Mouse (Mus musculus) layer of hippocampus, postnatal 10 days (tissue): ENCODE results near the gene Cul9. TPM values are rescaled to one million over a fixed set of nuclear protein-coding genes. Genes with fewer than 3 reads are reported as not detected.
A peak's percentile ranks its signal among the peaks of the same experiment; 100 is the strongest.

Source experiments
- DNase-seq, 2 experiments: peaks; one replicate each; pipeline ENCODE4 v3.0.0; 2021; ENCODE audit warnings: low spot score in 2 of 2
- total RNA-seq, 2 experiments: library from RNA; stranded (reverse); gene quantifications; 2 replicates each; pipeline ENCODE4 v1.2.3; 2021

Gene Cul9
- total RNA-seq, 2 experiments from 2014 or later = 42.1 to 52.6 TPM

- DNase-seq = no peak
Observed at GRCm38 (mm10) chr17:46553926-46554325, 7.7 kb upstream of the Cul9 start.

- no peak for DNase-seq
Observed at GRCm38 (mm10) chr17:46553469-46553868, 7.3 kb upstream of the Cul9 start.

- peak; percentile 85 to 89 for DNase-seq
Observed at GRCm38 (mm10) chr17:46552841-46553423, 6.7 kb upstream of the Cul9 start.

GRCm38 (mm10) chr17:46552151-46552550 is 6.0 kb upstream of the Cul9 start:
- DNase-seq = no peak

- no peak for DNase-seq
Observed at GRCm38 (mm10) chr17:46551369-46551768, 5.2 kb upstream of the Cul9 start.

GRCm38 (mm10) chr17:46550904-46551303 is 4.7 kb upstream of the Cul9 start:
- no peak for DNase-seq

GRCm38 (mm10) chr17:46549642-46550041 is 3.5 kb upstream of the Cul9 start:
- no peak for DNase-seq

- DNase-seq = peak in 1 of 2 experiments; percentile 62
Observed at GRCm38 (mm10) chr17:46549193-46549592, 3.0 kb upstream of the Cul9 start.

GRCm38 (mm10) chr17:46548741-46549140 is 2.6 kb upstream of the Cul9 start:
- no peak for DNase-seq

GRCm38 (mm10) chr17:46547923-46548322 is 1.7 kb upstream of the Cul9 start:
- no peak for DNase-seq

- DNase-seq = no peak
Observed at GRCm38 (mm10) chr17:46546995-46547394, 807 bp upstream of the Cul9 start.

GRCm38 (mm10) chr17:46546591-46546990 is 403 bp upstream of the Cul9 start:
- DNase-seq = no peak

- no peak for DNase-seq
Observed at GRCm38 (mm10) chr17:46543661-46544060, 2.5 kb downstream of the Cul9 start.

GRCm38 (mm10) chr17:46525579-46526307 is 20.4 kb downstream of the Cul9 start:
- DNase-seq = peak; percentile 77 to 83

- no peak for DNase-seq
Observed at GRCm38 (mm10) chr17:46525065-46525464, 21.1 kb downstream of the Cul9 start.

GRCm38 (mm10) chr17:46521963-46522668 is 24.1 kb downstream of the Cul9 start:
- no peak for DNase-seq

- no peak for DNase-seq
Observed at GRCm38 (mm10) chr17:46521174-46521573, 25.0 kb downstream of the Cul9 start.

GRCm38 (mm10) chr17:46520385-46520979 is 25.7 kb downstream of the Cul9 start:
- DNase-seq = no peak

- DNase-seq = no peak
Observed at GRCm38 (mm10) chr17:46519971-46520370, 26.2 kb downstream of the Cul9 start.

- DNase-seq = no peak
Observed at GRCm38 (mm10) chr17:46513329-46513728, 32.9 kb downstream of the Cul9 start.

- DNase-seq = no peak
Observed at GRCm38 (mm10) chr17:46511059-46511710, 35.0 kb downstream of the Cul9 start.
